16 mouse cellular contexts compared by ENCODE assay signal in the genomic region with DNA sequence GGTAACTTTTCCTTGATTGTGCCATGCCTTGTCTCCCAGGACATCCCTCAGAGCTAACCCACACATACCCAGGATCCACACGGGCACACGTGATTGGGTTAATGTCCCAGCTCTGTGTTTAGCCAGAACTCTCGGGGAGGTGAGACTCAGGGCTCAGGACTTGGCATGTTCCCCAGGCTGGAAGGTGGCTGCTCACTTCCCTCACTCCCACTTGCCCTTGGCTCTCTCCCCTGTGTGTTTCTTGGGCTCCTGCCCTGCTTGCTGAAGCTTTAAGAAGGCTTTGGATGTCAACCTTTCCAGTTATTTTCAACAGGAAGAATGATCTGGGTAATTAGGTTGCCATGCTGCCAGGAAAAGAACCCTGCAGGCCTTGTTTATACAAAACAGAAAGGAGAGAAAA. TPM values are rescaled to one million over a fixed set of nuclear protein-coding genes. Genes with fewer than 3 reads are reported as not detected.
DNase-seq lines count a peak whose midpoint lies in the region; ATAC-seq lines count a peak whose summit lies in the region.
"Had no signal": no experiment of that assay in that cellular context is flagged by ENCODE, and none has a peak within 500 bp of the region (broad histone marks: within the 10 kb centered on the region; RNA-seq: fewer than 3 reads in every experiment).

No protein-coding gene starts in this region.

- WGBS in embryonic facial prominence, embryonic 14.5 days, result 73% methylated on average over 3 of the region's 3 CpGs
- WGBS in embryonic facial prominence, embryonic 10.5 days, result 80% methylated on average over 3 of the region's 3 CpGs

- H3K4me1 ChIP-seq in embryonic facial prominence, embryonic 14.5 days (ENCODE audit: control insufficient read depth, insufficient read depth, low read length), result no peaks in the 10 kb centered on the region
- H3K4me1 ChIP-seq in embryonic facial prominence, embryonic 10.5 days, result no peaks in the 10 kb centered on the region
- H3K4me1 ChIP-seq: forebrain, embryonic 13.5 days; limb, embryonic 12.5 days had no signal

- no peaks in the 10 kb centered on the region for H3K27me3 ChIP-seq in embryonic facial prominence, embryonic 14.5 days (replicated peaks; ENCODE audit: control insufficient read depth, insufficient read depth, low read length)
- no peaks in the 10 kb centered on the region for H3K27me3 ChIP-seq in embryonic facial prominence, embryonic 10.5 days (replicated peaks; ENCODE audit: low read depth, poor library complexity, severe bottlenecking)
- H3K27me3 ChIP-seq: forebrain, embryonic 13.5 days; limb, embryonic 12.5 days had no signal

- H3K9ac ChIP-seq in embryonic facial prominence, embryonic 14.5 days (ENCODE audit: low read depth, low read length), result no peak overlapping the region
- H3K9ac ChIP-seq: forebrain, embryonic 13.5 days; limb, embryonic 12.5 days had no signal

- peak; percentile 27 for DNase-seq in embryonic facial prominence, embryonic 14.5 days (ENCODE audit: low spot score)
- DNase-seq in embryonic facial prominence, embryonic 10.5 days (ENCODE audit: low spot score), result no peak
- DNase-seq in testis, postnatal 14 days (ENCODE audit: low spot score), result peak; percentile 23
- no peak for DNase-seq in testis, postnatal 10 days (ENCODE audit: low spot score)
- peak; percentile 66 for DNase-seq in fat pad, adult 2 months (ENCODE audit: extremely low read depth, low read depth, low spot score)
- peak; percentile 42 for DNase-seq in ovary, postnatal 14 days (ENCODE audit: low spot score)
- no peak for DNase-seq in urinary bladder, postnatal 36 days (ENCODE audit: low spot score in 2 of 2)
- no peak for DNase-seq in gastrocnemius, postnatal 25 days
- DNase-seq: adrenal gland, postnatal 36 days; B cell, adult 2 months; right cerebral cortex, postnatal 4 days had no signal

- H3K4me3 ChIP-seq in embryonic facial prominence, embryonic 14.5 days (ENCODE audit: low read depth, low read length), result no peak overlapping the region
- no peak overlapping the region for H3K4me3 ChIP-seq in embryonic facial prominence, embryonic 10.5 days
- H3K4me3 ChIP-seq: forebrain, embryonic 13.5 days; limb, embryonic 12.5 days had no signal

- no peak for ATAC-seq in embryonic facial prominence, embryonic 14.5 days (ENCODE audit: low read depth)
- ATAC-seq: forebrain, embryonic 13.5 days had no signal

- H3K4me2 ChIP-seq in embryonic facial prominence, embryonic 14.5 days (ENCODE audit: low read depth, low read length), result no peak overlapping the region
- H3K4me2 ChIP-seq: forebrain, embryonic 13.5 days; limb, embryonic 12.5 days had no signal

- no peak overlapping the region for H3K27ac ChIP-seq in embryonic facial prominence, embryonic 14.5 days (replicated peaks; ENCODE audit: low read depth, low read length)
- H3K27ac ChIP-seq in embryonic facial prominence, embryonic 10.5 days (replicated peaks), result no peak overlapping the region
- H3K27ac ChIP-seq: forebrain, embryonic 13.5 days; limb, embryonic 12.5 days had no signal

- H3K9me3 ChIP-seq in embryonic facial prominence, embryonic 14.5 days (ENCODE audit: control insufficient read depth, low read length), result no peaks in the 10 kb centered on the region
- no peaks in the 10 kb centered on the region for H3K9me3 ChIP-seq in embryonic facial prominence, embryonic 10.5 days
- H3K9me3 ChIP-seq: forebrain, embryonic 13.5 days; limb, embryonic 12.5 days had no signal

- H3K36me3 ChIP-seq in embryonic facial prominence, embryonic 14.5 days (ENCODE audit: control insufficient read depth, insufficient read depth, low read length), result no peaks in the 10 kb centered on the region
- H3K36me3 ChIP-seq in embryonic facial prominence, embryonic 10.5 days (replicated peaks), result no peaks in the 10 kb centered on the region
- H3K36me3 ChIP-seq: limb, embryonic 12.5 days had no signal

RNA-seq across cellular contexts. Expression of a gene that starts 26.2 kb away (rescaled TPM):
- polyA plus RNA-seq in embryonic facial prominence, embryonic 14.5 days (2014; fragmentation: Nextera tagmentation; extraction: Ambion mirVana), result 36.6 and 39.0 TPM in 2 replicates
- 41.8 and 41.9 TPM in 2 replicates for polyA plus RNA-seq in embryonic facial prominence, embryonic 10.5 days (2016; fragmentation: Nextera tagmentation; extraction: Ambion mirVana)
- 10 to 100 TPM; 16.1 to 19.2 TPM for total RNA-seq in gastrocnemius, postnatal 25 days (2021)

RNA-seq across cellular contexts. Expression of a gene that starts 54.9 kb away (rescaled TPM):
- 2.6 and 3.3 TPM in 2 replicates for polyA plus RNA-seq in embryonic facial prominence, embryonic 14.5 days (2014; fragmentation: Nextera tagmentation; extraction: Ambion mirVana)
- 1.1 and 1.3 TPM in 2 replicates for polyA plus RNA-seq in embryonic facial prominence, embryonic 10.5 days (2016; fragmentation: Nextera tagmentation; extraction: Ambion mirVana)
- under 1 TPM; 0.26 to 0.40 TPM for total RNA-seq in gastrocnemius, postnatal 25 days (2021)
- total RNA-seq: granulocyte monocyte progenitor cell, adult 5-6 weeks; hematopoietic stem cell, adult 5-6 weeks; MEL had no signal

Comparison
In these comparisons a context has a peak if more than half of its experiments do, and no peak if none do; other contexts are left out.
1. DNase-seq: peak in embryonic facial prominence, embryonic 14.5 days (single experiment), testis, postnatal 14 days (single experiment), fat pad, adult 2 months (single experiment) and ovary, postnatal 14 days (single experiment); none in embryonic facial prominence, embryonic 10.5 days (single experiment), testis, postnatal 10 days (single experiment), urinary bladder, postnatal 36 days (0 of 2) and gastrocnemius, postnatal 25 days (single experiment).